Mouse (Mus musculus) testis, postnatal 14 days (tissue): ENCODE measurements around the gene Vasp.

Source experiments
- DNase-seq: peaks from one replicate; pipeline ENCODE4 v3.0.0; 2021; ENCODE audit warnings: low spot score

The Vasp gene

GRCm38 (mm10) chr7:19271238-19272172 lies at the start of gene Vasp:
Gene Vasp (minus strand): TSS chr7:19271817.
- peak; percentile 83 for DNase-seq

GRCm38 (mm10) chr7:19320637-19321036 lies 49.0 kb upstream of the Vasp start:
- no peak for DNase-seq

- peak; percentile 91 for DNase-seq
Measured at GRCm38 (mm10) chr7:19319906-19320305, 48.3 kb upstream of the Vasp start.

- DNase-seq, result no peak
Measured at GRCm38 (mm10) chr7:19319458-19319857, 47.8 kb upstream of the Vasp start.

GRCm38 (mm10) chr7:19318676-19319075 lies 47.1 kb upstream of the Vasp start:
- DNase-seq, result no peak

GRCm38 (mm10) chr7:19318201-19318600 lies 46.6 kb upstream of the Vasp start:
- DNase-seq, result no peak

- DNase-seq, result no peak
Measured at GRCm38 (mm10) chr7:19316451-19317161, 45.0 kb upstream of the Vasp start.

GRCm38 (mm10) chr7:19314033-19314432 lies 42.4 kb upstream of the Vasp start:
- no peak for DNase-seq

- DNase-seq, result no peak
Measured at GRCm38 (mm10) chr7:19311991-19312390, 40.4 kb upstream of the Vasp start.

GRCm38 (mm10) chr7:19309884-19310641 lies 38.4 kb upstream of the Vasp start, which contains the start of gene Fosb:
Gene Fosb (minus strand): TSS chr7:19310051.
- peak; percentile 94 for DNase-seq

- DNase-seq, result no peak
Measured at GRCm38 (mm10) chr7:19309278-19309883, 37.8 kb upstream of the Vasp start.

- peak; percentile 94 for DNase-seq
Measured at GRCm38 (mm10) chr7:19308454-19309277, 37.0 kb upstream of the Vasp start.

- peak; percentile 80 for DNase-seq
Measured at GRCm38 (mm10) chr7:19307739-19308453, 36.3 kb upstream of the Vasp start.

GRCm38 (mm10) chr7:19306819-19307738 lies 35.5 kb upstream of the Vasp start:
- no peak for DNase-seq

- DNase-seq, result no peak
Measured at GRCm38 (mm10) chr7:19305796-19306765, 34.5 kb upstream of the Vasp start.

- no peak for DNase-seq
Measured at GRCm38 (mm10) chr7:19305413-19305735, 33.8 kb upstream of the Vasp start.

GRCm38 (mm10) chr7:19304501-19305412 lies 33.1 kb upstream of the Vasp start:
- no peak for DNase-seq
